Mouse (Mus musculus): ENCODE results near the gene Srpk2.

- no peak for TF ChIP-seq CTCF (IDR thresholded peaks at IDR 0.05)
- TF ChIP-seq EP300 (IDR thresholded peaks at IDR 0.05; ENCODE audit: insufficient read depth, low read depth, low read length) = no peak
- TF ChIP-seq POLR2A (IDR thresholded peaks at IDR 0.05; ENCODE audit: insufficient read depth, low read depth, low read length) = no peak
Observed at GRCm38 (mm10) chr5:23502317-23502937, 182.0 kb downstream of the Srpk2 start.

Data from heart, adult 2 months (tissue).